Mouse (Mus musculus) neural tube, embryonic 12.5 days (tissue): ENCODE measurements around the gene Nfic. TPM values are rescaled to one million over a fixed set of nuclear protein-coding genes. Genes with fewer than 3 reads are reported as not detected.
A peak's percentile ranks its signal among the peaks of the same experiment; 100 is the strongest.

Experiments used
- ATAC-seq: fragments of 200-750 bp; cut with Nextera tagmentation; 2 replicates; pipeline ENCODE4 v1.8.0; 2017; ENCODE audit warnings: low read depth, mild to moderate bottlenecking, moderate TSS enrichment, moderate library complexity; ENCODE audit not compliant: low FRiP score
- H3K27ac ChIP-seq: fragments of 300-500 bp; sonication (generic); 2 replicates; pipeline ENCODE4 v1.5.1; 2016
- H3K27me3 ChIP-seq: fragments of 300-500 bp; sonication (generic); replicated peaks from 2 replicates; pipeline ENCODE4 v1.6.1; 2016; ENCODE audit warnings: mild to moderate bottlenecking
- H3K36me3 ChIP-seq: fragments of 300-500 bp; sonication (generic); 2 replicates; pipeline ENCODE4 v1.6.1; 2016; ENCODE audit warnings: mild to moderate bottlenecking
- H3K4me1 ChIP-seq: fragments of 300-500 bp; sonication (generic); 2 replicates; pipeline ENCODE4 v1.6.1; 2016
- H3K4me2 ChIP-seq: fragments of 300-500 bp; sonication (generic); replicated peaks from 2 replicates; pipeline ENCODE4 v1.6.1; 2016; ENCODE audit warnings: mild to moderate bottlenecking
- H3K4me3 ChIP-seq: fragments of 300-500 bp; sonication (generic); 2 replicates; pipeline ENCODE4 v1.5.1; 2016
- H3K9ac ChIP-seq: fragments of 300-500 bp; sonication (generic); 2 replicates; pipeline ENCODE4 v1.6.1; 2016; ENCODE audit warnings: mild to moderate bottlenecking
- H3K9me3 ChIP-seq: fragments of 300-500 bp; sonication (generic); 2 replicates; pipeline ENCODE4 v1.6.1; 2016; ENCODE audit warnings: mild to moderate bottlenecking
- WGBS: fragments of 180-500 bp; shearing (Covaris S2); methylation state at CpG from one replicate; pipeline ENCODE4 v1.1.7; 2016; 5-methylcytosine and 5-hydroxymethylcytosine counted together
- polyA plus RNA-seq: library from polyadenylated mRNA; unstranded; fragments of >200 nt; fragmentation: Nextera tagmentation; extraction: Ambion mirVana; gene quantifications from 2 replicates; pipeline ENCODE4 v1.2.1, GENCODE M21; 2016

Gene Nfic
- polyA plus RNA-seq, 1 experiment from 2014 or later, result 22.2 TPM

DNA sequence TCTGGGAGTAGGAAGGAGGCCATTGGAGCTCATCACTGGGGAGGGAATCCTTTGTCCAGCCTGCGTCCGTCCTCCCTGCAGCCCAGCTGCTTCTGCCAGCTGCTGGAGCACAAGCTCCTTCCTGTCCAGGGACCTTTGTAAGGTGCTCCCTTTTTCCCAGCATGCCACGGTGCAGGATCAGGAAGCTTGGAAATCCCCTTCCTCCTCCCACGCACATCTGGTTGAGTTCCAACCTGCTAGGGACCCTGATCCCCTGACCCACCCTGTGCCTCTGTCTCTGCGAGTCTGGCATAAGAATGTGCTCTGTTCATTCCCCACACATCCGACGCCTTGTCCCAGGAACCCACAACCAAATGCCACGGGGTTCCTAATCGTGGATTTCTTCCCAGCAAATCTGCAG is 44.5 kb downstream of the Nfic start:
- H3K27ac ChIP-seq, result 0 out of 2 replicates have a peak overlapping the region, but pooled peaks have one; percentile 50
- ATAC-seq, result no peak
- peak overlapping the region; percentile 14 for H3K4me2 ChIP-seq

DNA sequence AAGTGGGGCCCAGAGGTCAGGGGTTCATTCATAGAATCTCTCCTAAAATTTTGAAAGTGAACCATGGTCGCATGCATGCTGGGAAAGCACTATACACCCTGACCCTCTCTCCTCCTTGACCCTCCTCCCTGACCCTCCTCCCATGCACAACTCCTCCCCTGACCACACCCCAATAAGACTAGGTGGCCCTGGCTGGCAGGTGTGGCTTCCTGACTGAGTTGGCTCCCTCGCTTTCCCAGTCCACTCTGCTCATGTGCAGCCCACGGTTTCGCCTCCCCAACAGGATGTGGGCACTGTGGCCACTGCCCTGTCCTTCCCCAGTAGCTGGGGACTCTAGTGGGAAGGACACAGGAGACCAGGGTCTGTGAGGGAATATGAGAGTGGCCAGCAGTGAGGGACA is 45.1 kb downstream of the Nfic start:
- H3K27ac ChIP-seq, result no peak overlapping the region
- H3K4me3 ChIP-seq, result no peak overlapping the region
- no peaks in the 10 kb centered on the region for H3K9me3 ChIP-seq
- 67% methylated on average over 4 of the region's 4 CpGs for WGBS
- H3K36me3 ChIP-seq, result peaks cover 7% of the 10 kb centered on the region
- 0 out of 2 replicates have a peak overlapping the region, but pooled peaks have one; percentile 35 for H3K9ac ChIP-seq
- H3K4me1 ChIP-seq, result peaks cover 77% of the 10 kb centered on the region
- ATAC-seq, result no peak
- H3K4me2 ChIP-seq, result peak overlapping the region; percentile 14
- H3K27me3 ChIP-seq, result peaks cover 23% of the 10 kb centered on the region

More for the DNA sequence above, 44.5 kb downstream of the Nfic start:
- Histone ChIP-seq H3K36me3 (peaks cover 3% of the 10 kb centered on the region), H3K4me1 (peaks cover 83% of the 10 kb centered on the region), H3K9me3 (no peaks in the 10 kb centered on the region), H3K4me3 (no peak overlapping the region), H3K27me3 (peaks cover 23% of the 10 kb centered on the region), H3K9ac (no peak overlapping the region)
- WGBS, result 83% methylated on average over 9 of the region's 9 CpGs

DNA sequence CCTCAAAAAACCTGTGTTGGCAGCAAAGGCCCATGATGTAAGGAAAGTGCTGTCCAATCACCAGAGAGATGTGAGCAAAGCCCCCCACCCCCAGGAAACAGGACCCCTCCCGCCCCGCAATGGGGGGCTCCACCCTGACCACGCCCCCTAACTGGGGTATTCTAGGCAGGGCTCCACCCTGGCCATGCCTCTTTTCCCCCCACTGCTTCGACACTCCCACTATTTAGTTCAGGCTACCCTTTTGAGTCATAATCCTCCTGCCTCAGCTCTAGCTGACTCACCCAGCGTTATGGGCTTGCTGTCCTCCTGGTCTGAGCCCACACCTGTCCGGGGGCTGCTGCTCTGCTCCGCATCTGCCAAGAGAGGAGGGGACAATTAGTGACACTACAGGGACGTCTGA is 46.1 kb downstream of the Nfic start:
- WGBS, result 10% methylated on average over 8 of the region's 8 CpGs
- Histone ChIP-seq H3K9me3 (no peaks in the 10 kb centered on the region), H3K4me1 (peaks cover 67% of the 10 kb centered on the region), H3K4me2 (peak overlapping the region; percentile 10), H3K27me3 (peaks cover 30% of the 10 kb centered on the region), H3K27ac (0 out of 2 replicates have a peak overlapping the region, but pooled peaks have one; percentile 21), H3K4me3 (0 out of 2 replicates have a peak overlapping the region, but pooled peaks have one; percentile 3), H3K9ac (no peak overlapping the region), H3K36me3 (peaks cover 15% of the 10 kb centered on the region)
- no peak for ATAC-seq

DNA sequence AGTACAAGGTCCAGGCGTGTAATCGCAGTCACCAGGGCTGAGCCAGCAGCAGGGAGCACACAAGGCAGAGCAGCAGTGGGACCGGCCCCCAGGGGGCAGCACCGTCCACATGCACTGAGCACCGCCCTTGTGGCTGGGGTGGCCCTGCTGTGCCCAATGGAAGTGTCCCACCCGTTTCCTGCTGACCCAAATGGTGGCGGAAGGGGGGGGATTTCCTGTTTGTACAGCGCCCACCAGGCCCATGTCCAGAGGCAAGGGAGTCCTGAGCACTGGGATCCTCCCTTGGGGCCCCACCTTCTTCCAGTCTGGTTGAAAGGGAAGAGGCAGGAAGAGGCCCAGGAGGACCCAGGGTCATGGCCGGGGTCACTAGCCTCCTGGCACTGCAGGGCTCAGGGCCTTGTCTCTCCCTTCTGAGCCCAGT is 46.6 kb downstream of the Nfic start:
- H3K9me3 ChIP-seq, result no peaks in the 10 kb centered on the region
- ATAC-seq, result no peak
- no peak overlapping the region for H3K27ac ChIP-seq
- H3K27me3 ChIP-seq, result peaks cover 30% of the 10 kb centered on the region
- peaks cover 65% of the 10 kb centered on the region for H3K4me1 ChIP-seq
- H3K36me3 ChIP-seq, result peaks cover 18% of the 10 kb centered on the region
- 13% methylated on average over 9 of the region's 9 CpGs for WGBS
- no peak overlapping the region for H3K9ac ChIP-seq
- peak overlapping the region; percentile 10; the same call in 1 of the 2 replicates for H3K4me2 ChIP-seq
- no peak overlapping the region for H3K4me3 ChIP-seq

DNA sequence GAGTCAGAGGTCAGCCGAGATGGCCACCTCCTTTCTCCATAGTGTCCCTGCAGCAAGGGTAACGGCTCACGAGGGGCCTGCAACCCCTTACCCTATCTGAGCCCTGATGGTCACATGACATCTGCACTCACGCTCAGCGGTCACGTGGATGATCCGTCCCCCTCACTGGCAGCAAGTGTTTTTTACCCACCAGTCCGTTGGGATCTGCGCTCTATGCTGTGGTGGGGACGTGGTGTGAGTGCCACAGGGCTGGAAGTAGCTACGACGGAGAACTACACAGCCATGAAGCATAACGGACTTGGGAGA is 47.1 kb downstream of the Nfic start:
- Histone ChIP-seq H3K4me2 (peak overlapping the region; percentile 51; the same call in 1 of the 2 replicates), H3K4me3 (no peak overlapping the region), H3K9ac (no peak overlapping the region), H3K27me3 (peaks cover 30% of the 10 kb centered on the region), H3K9me3 (no peaks in the 10 kb centered on the region), H3K27ac (no peak overlapping the region), H3K4me1 (peaks cover 63% of the 10 kb centered on the region), H3K36me3 (peaks cover 18% of the 10 kb centered on the region)
- ATAC-seq, result no peak
- WGBS, result 43% methylated on average over 13 of the region's 13 CpGs

DNA sequence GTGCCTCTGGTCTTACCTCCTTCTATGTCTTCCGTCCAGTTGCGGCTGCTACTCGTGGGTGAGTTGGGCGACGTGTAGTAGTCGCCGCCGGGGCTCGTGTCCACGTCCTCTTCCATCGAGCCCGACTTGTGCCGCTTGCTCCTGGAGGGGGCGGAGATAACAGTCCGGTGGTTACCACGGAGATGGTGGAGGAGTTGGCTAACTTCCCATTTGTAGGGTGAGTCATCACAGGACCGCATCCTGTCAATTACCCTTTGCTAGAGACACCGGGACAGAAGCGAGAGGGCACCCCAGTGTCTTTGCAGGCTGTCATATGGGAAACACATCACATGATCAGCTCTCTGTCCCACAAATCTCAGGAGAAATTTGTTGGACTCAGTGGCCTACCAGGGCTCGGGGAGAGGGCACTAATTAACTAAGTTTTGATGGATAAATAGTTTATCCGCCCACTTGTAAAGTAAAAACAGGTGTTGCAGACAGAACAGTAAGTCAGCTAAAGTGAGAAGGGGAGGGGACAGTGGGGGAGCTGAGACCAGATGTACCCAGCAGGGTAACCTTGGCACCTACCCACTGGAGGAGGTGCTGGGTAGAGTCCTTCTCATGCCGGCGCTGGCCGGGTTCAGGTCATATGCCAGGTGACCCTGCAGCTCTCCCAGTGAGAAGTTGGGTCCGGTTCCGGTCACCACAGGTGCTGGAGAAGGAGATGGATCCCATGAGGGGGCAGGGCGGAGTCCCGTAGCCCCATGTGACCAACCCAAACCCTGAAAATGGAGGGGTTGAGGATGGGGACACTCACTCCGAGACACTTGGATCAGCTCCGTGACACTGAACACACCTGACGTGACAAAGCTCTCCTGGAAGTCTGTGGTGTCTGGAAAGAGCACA is 47.7 kb downstream of the Nfic start:
- WGBS, result 21% methylated on average over 31 of the region's 31 CpGs
- Histone ChIP-seq H3K27me3 (peaks cover 30% of the 10 kb centered on the region), H3K4me3 (peak overlapping the region; percentile 19), H3K36me3 (peaks cover 18% of the 10 kb centered on the region), H3K9me3 (no peaks in the 10 kb centered on the region), H3K27ac (0 out of 2 replicates have a peak overlapping the region, but pooled peaks have one; percentile 15), H3K4me1 (peaks cover 66% of the 10 kb centered on the region), H3K4me2 (peak overlapping the region; percentile 51), H3K9ac (peak overlapping the region; percentile 21; the same call in 1 of the 2 replicates)
- ATAC-seq, result no peak

DNA sequence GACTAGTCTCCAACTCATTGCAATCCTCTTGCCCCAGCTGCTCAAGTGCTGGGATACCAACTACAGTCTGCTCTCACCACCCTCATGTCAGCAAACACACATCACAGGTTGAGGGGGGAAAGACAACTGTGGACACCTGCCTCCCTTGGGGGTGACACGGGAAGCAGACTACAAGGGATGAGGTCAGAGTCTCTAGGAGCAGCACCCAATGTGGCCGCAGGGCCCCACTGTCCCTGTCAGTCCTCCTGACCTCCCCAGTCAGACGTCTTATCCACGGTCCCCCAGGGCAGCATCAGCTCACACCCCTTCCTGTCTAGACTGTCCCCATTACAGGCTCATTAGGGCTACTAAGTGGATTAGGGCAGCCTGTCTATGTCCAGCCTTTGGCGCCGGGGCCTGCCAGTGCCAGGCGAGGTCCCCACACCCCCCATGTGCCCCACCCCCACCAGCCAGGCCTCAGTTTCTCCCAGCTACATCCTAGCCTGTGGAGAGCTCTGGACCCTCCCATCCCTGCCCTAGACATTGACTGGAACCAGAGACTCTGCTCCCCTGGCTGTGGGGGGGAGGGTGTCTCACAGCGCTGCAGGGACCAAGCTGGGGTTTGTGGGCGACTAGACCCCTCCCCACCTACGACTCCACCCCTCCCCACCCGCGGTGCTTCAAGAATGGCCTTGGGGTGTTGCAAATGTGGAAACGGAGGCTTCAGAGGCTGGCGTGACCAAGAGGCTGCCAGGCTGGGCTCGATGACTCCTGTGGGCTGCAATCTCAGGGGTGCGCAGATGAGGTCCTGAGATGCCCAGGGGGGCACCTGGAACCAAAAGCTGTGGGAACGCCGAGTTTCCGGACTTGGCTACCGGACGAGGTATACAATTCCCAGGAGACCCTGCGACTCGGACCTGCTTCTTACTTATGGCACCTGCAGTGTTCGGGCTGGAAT is 48.7 kb downstream of the Nfic start:
- H3K4me3 ChIP-seq, result peak overlapping the region; percentile 19
- ATAC-seq, result no peak
- WGBS, result 22% methylated on average over 24 of the region's 24 CpGs

DNA sequence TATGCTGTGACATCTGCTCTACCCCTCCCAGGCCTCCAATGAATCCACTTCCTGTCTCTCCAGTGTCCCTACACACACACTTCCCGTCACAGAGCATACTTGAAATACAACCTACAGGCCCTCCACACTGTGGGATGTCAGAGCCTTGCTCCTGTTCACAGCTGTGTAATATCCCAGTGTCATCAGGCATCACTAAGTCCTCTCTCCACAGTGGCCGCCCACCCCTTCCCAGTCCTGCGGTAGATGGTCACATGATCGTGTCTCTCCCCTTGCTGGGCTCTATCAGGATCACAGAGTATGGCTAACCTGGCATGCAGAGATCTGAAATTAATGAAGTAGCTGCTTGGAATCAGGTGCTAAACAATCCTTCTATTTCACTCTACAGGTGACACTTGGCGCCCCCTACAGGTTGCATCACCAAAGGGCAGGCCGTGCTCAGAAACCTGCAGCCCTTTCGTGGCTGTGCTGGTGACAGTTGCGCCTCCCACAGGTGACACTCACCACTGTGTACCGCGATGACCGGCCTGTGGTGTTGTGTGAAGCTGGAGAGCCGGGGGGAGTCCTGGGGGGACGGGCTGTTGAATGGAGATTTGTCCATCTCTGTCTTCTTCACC is 49.7 kb downstream of the Nfic start:
- H3K9me3 ChIP-seq, result no peaks in the 10 kb centered on the region
- H3K4me3 ChIP-seq, result no peak overlapping the region
- peaks cover 30% of the 10 kb centered on the region for H3K27me3 ChIP-seq
- 0 out of 2 replicates have a peak overlapping the region, but pooled peaks have one; percentile 51 for H3K4me2 ChIP-seq
- peaks cover 70% of the 10 kb centered on the region for H3K4me1 ChIP-seq
- ATAC-seq, result no peak
- peaks cover 18% of the 10 kb centered on the region for H3K36me3 ChIP-seq
- no peak overlapping the region for H3K9ac ChIP-seq
- 44% methylated on average over 13 of the region's 13 CpGs for WGBS
- no peak overlapping the region for H3K27ac ChIP-seq

More for the DNA sequence above, 48.7 kb downstream of the Nfic start:
- peaks cover 18% of the 10 kb centered on the region for H3K36me3 ChIP-seq
- H3K9me3 ChIP-seq, result no peaks in the 10 kb centered on the region
- peak overlapping the region; percentile 21; the same call in 1 of the 2 replicates for H3K9ac ChIP-seq
- peak overlapping the region; percentile 51 for H3K4me2 ChIP-seq
- H3K27me3 ChIP-seq, result peaks cover 30% of the 10 kb centered on the region
- peaks cover 66% of the 10 kb centered on the region for H3K4me1 ChIP-seq
- 0 out of 2 replicates have a peak overlapping the region, but pooled peaks have one; percentile 15 for H3K27ac ChIP-seq

DNA sequence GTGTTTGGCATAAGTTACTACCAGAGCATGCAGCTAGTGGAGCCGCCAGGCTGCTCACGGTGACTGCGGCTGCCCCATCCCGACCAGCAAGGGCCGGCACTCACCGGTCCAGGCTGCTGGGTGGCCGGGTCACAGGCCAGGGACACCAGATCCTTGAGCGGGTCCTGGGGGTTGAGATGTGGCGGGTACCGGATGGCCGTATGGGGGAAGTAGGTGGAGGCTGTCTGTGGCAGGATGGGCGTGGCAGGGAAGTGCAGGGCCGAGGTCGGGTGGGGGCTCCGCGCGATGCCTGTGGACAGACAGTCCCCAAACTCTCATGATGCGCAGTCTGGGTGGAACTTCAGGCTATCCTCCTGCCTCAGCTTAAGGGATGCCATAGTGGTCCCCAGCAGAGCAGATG is 50.7 kb downstream of the Nfic start:
- H3K4me1 ChIP-seq, result peaks cover 76% of the 10 kb centered on the region
- no peak overlapping the region for H3K4me3 ChIP-seq
- no peak for ATAC-seq
- 0 out of 2 replicates have a peak overlapping the region, but pooled peaks have one; percentile 3 for H3K4me2 ChIP-seq
- peaks cover 27% of the 10 kb centered on the region for H3K36me3 ChIP-seq
- H3K9ac ChIP-seq, result no peak overlapping the region
- WGBS, result 55% methylated on average over 18 of the region's 18 CpGs
- peaks cover 30% of the 10 kb centered on the region for H3K27me3 ChIP-seq
- no peaks in the 10 kb centered on the region for H3K9me3 ChIP-seq
- no peak overlapping the region for H3K27ac ChIP-seq

DNA sequence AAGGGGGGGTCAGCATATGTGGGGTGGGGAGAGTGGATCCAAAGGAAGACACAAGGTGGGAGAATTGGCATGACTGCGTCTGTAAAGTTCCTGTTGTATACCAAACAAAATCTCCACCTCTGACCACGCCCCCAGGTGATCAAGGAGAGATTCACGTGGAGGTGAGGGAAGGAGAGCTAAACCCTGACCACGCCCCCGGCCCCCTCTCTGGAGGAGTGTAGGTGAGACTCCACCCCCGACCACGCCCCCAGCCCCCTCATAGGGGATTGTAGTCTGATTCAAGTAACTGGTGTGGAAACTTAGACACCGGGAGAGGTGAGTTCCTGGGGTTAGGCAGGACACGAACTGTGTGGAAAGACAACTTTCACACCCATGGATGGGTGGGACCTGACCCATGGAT is 51.4 kb downstream of the Nfic start:
- H3K36me3 ChIP-seq, result peaks cover 32% of the 10 kb centered on the region
- no peaks in the 10 kb centered on the region for H3K9me3 ChIP-seq
- no peak overlapping the region for H3K4me3 ChIP-seq
- peaks cover 30% of the 10 kb centered on the region for H3K27me3 ChIP-seq
- no peak for ATAC-seq
- WGBS, result 11% methylated on average over 9 of the region's 9 CpGs
- H3K27ac ChIP-seq, result no peak overlapping the region
- H3K9ac ChIP-seq, result no peak overlapping the region
- H3K4me2 ChIP-seq, result no peak overlapping the region
- peaks cover 74% of the 10 kb centered on the region for H3K4me1 ChIP-seq

DNA sequence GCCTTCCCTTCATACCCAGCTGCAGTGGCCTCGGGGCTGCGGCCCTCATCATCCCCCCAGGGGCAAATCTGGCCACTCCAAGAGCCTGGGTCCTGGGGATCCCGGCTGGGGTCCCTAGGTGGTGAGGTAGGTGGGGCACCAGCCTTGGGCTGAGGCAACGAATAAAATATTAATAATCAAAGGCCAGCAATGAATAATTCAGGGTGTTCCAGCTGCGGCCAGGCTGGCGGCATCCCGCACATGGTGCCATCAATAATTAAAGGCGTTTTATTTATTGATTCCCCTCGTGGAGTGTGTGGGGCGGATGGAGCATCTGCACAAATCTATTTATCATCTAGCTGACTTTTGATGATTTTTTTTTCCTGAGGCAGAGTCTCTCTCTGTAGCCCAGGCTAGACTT is 51.9 kb downstream of the Nfic start:
- Histone ChIP-seq H3K4me1 (peaks cover 68% of the 10 kb centered on the region), H3K27ac (peak overlapping the region; percentile 90), H3K9me3 (no peaks in the 10 kb centered on the region), H3K9ac (peak overlapping the region; percentile 41), H3K27me3 (peaks cover 26% of the 10 kb centered on the region), H3K36me3 (peaks cover 32% of the 10 kb centered on the region), H3K4me3 (no peak overlapping the region), H3K4me2 (peak overlapping the region; percentile 45)
- 39% methylated on average over 10 of the region's 10 CpGs for WGBS
- 0 out of 2 replicates have a peak, but pooled peaks have one; percentile 1 for ATAC-seq
